Comparison of ENCODE assay signal across 29 mouse cellular contexts in the genomic region with DNA sequence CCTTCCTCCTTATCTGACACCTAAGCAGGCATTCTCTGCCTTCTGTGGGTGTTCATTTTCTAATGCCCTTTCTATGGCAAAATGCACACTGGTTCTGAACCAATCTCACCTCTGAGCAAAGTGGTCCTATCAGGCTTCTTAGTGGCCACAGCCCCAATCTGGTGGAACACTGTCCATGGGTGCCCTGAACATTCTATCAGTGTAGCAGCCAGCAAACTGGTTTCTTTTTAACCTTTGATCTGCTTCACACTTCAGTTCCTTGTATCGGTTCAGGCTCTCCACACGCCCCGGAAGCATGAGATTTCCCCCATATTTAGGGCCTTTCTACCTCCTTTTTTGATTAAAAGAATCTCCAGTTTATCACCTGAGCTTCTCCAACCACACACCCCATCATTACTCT. TPM values are rescaled to one million over a fixed set of nuclear protein-coding genes. Genes with fewer than 3 reads are reported as not detected.
"Had no signal": no experiment of that assay in that cellular context is flagged by ENCODE, and none has a peak within 500 bp of the region (broad histone marks: within the 10 kb centered on the region; RNA-seq: fewer than 3 reads in every experiment).

No protein-coding gene starts in this region.

- H3K4me2 ChIP-seq: heart, embryonic 11.5 days; heart, embryonic 13.5 days; heart, embryonic 15.5 days; hindbrain, embryonic 13.5 days; hindbrain, embryonic 15.5 days; limb, embryonic 13.5 days; limb, embryonic 15.5 days; liver, embryonic 12.5 days had no signal

- H3K9me3 ChIP-seq: heart, embryonic 13.5 days; heart, embryonic 15.5 days; hindbrain, embryonic 13.5 days; hindbrain, embryonic 15.5 days; limb, embryonic 13.5 days; limb, embryonic 15.5 days; liver, embryonic 12.5 days had no signal

- H3K4me1 ChIP-seq: heart, embryonic 15.5 days; hindbrain, embryonic 13.5 days; hindbrain, embryonic 15.5 days; limb, embryonic 13.5 days; limb, embryonic 15.5 days; liver, embryonic 12.5 days had no signal

- H3K4me3 ChIP-seq: gastrocnemius, adult 2 months; heart, embryonic 13.5 days; heart, embryonic 15.5 days; hindbrain, embryonic 13.5 days; hindbrain, embryonic 15.5 days; layer of hippocampus, adult 2 months; left cerebral cortex, adult 2 months; limb, embryonic 13.5 days; limb, embryonic 15.5 days; liver, embryonic 12.5 days had no signal

- H3K9ac ChIP-seq: heart, embryonic 13.5 days; heart, embryonic 15.5 days; hindbrain, embryonic 13.5 days; hindbrain, embryonic 15.5 days; limb, embryonic 13.5 days; limb, embryonic 15.5 days; liver, embryonic 12.5 days; liver, embryonic 14.5 days had no signal

- ATAC-seq: hindbrain, postnatal 0 days; liver, embryonic 12.5 days had no signal

- DNase-seq: gastrocnemius, adult 2 months; gastrocnemius, postnatal 10 days; gastrocnemius, postnatal 36 days; heart, adult 18-20 months; heart, postnatal 14 days; heart, postnatal 36 days; kidney, adult 18-20 months; kidney, adult 8-10 months; kidney, postnatal 10 days; kidney, postnatal 25 days; kidney, postnatal 4 days had no signal

- H3K27ac ChIP-seq: gastrocnemius, adult 2 months; heart, embryonic 13.5 days; heart, embryonic 15.5 days; hindbrain, embryonic 13.5 days; hindbrain, embryonic 15.5 days; hindbrain, postnatal 0 days; layer of hippocampus, adult 2 months; left cerebral cortex, adult 2 months; limb, embryonic 13.5 days; limb, embryonic 15.5 days; liver, embryonic 12.5 days; liver, embryonic 14.5 days had no signal

- H3K27me3 ChIP-seq: heart, embryonic 13.5 days; heart, embryonic 15.5 days; hindbrain, embryonic 13.5 days; hindbrain, embryonic 15.5 days; limb, embryonic 13.5 days; limb, embryonic 15.5 days; liver, embryonic 12.5 days had no signal

RNA-seq across cellular contexts. Expression of a gene that starts 36.2 kb away (rescaled TPM):
- total RNA-seq: gastrocnemius, adult 2 months; gastrocnemius, postnatal 10 days; gastrocnemius, postnatal 36 days; heart, adult 18-20 months; heart, postnatal 36 days; hematopoietic stem cell, adult 5-6 weeks; left cerebral cortex, adult 2 months; liver, adult 2 months had no signal
- polyA plus RNA-seq: heart, embryonic 11.5 days; heart, embryonic 13.5 days; heart, embryonic 15.5 days; hindbrain, embryonic 11.5 days; kidney, embryonic 14.5 days; kidney, embryonic 16.5 days; limb, embryonic 11.5 days; limb, embryonic 13.5 days; limb, embryonic 15.5 days; liver, adult 2 months; liver, embryonic 12.5 days had no signal
